Mouse (Mus musculus) spleen, adult 18-20 months (tissue): ENCODE measurements at regions not wholly inside any gene's neighbourhood (a gene's known extent, or its start where the extent isn't known, plus 50 kb on each side); places are given as distances from the start of the nearest gene placed in this dataset.

Source experiments
- DNase-seq, 2 experiments: peaks; one replicate each; pipeline ENCODE4 v3.0.0; 2022; ENCODE audit warnings: mixed read lengths in 2 of 2

- no peak for DNase-seq
Observed at GRCm38 (mm10) chr8:7718898-7719696, 941.9 kb downstream of the Efnb2 start.

- no peak for DNase-seq
Observed at GRCm38 (mm10) chr8:7710764-7711163, 950.3 kb downstream of the Efnb2 start.

GRCm38 (mm10) chr8:7709406-7709805 lies 951.6 kb downstream of the Efnb2 start:
- no peak for DNase-seq

DNA sequence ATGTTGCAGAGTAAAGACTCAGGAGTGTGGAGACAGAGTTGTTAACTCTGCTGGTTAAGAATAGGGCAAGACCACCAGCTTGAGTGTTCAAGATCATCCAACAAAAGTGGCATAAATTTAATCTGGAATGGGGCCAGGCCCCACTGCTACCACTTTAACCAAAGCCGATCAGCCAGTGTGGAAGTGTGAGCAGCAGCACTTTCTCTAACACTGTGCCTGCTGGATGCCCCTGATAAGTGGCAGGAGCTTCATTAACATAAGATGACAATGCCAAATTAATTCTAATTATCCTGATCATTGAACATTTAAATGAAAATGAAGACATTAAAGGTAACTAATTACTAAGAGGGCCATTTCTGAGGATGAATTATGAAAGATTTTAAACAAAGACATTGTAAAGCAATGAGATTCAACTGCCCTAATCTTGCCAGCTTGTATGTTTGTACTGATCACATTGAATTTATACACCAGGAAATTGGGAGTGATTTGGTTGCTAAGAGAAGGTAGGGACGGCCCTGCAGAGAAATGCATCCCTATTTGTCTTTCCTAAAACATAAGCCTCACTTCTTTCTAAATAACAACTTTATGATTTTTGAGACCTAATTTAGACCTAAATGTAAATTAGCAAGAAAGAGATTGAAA lies 969.6 kb downstream of the Efnb2 start:
- no peak for DNase-seq

DNA sequence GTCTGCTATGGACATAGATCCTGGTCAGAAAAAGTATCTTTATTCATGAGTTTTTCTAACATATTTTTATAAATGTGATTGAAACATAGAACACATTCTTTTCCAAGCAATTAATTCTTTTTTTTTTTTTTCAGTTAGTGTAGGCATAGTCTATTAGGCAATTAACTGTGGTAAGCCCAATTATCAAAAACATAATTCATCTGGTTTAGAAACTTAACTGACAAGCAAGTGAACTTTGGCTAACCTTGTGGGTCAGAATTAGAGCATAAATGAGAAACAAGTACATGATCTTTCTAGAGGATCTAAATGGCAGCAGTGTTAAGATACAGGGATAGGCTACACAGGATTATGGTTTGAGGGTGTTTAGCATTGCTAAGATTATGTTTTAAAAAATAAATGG lies 1007.2 kb downstream of the Efnb2 start:
- no peak for DNase-seq
